Mouse (Mus musculus): ENCODE measurements around the gene Hoxa3. TPM values are rescaled to one million over a fixed set of nuclear protein-coding genes. Genes with fewer than 3 reads are reported as not detected.

The Hoxa3 gene
- polyA plus RNA-seq, 1 experiment from 2014 or later: 9.4 TPM

- Histone ChIP-seq H3K36me3 (no peaks in the 10 kb centered on the region), H3K9me3 (no peaks in the 10 kb centered on the region), H3K4me2 (no peak overlapping the region), H3K4me3 (no peak overlapping the region), H3K9ac (no peak overlapping the region), H3K27ac (no peak overlapping the region), H3K4me1 (no peaks in the 10 kb centered on the region), H3K27me3 (peaks cover 4% of the 10 kb centered on the region; the same call in 1 of the 2 replicates)
- ATAC-seq (ENCODE audit: borderline replicate concordance, extremely low read depth, low FRiP score, low TSS enrichment): no peak
- WGBS: 76% methylated on average over 5 of the region's 5 CpGs
Observed at GRCm38 (mm10) chr6:52139115-52139514, 74.0 kb downstream of the Hoxa3 start.

DNA sequence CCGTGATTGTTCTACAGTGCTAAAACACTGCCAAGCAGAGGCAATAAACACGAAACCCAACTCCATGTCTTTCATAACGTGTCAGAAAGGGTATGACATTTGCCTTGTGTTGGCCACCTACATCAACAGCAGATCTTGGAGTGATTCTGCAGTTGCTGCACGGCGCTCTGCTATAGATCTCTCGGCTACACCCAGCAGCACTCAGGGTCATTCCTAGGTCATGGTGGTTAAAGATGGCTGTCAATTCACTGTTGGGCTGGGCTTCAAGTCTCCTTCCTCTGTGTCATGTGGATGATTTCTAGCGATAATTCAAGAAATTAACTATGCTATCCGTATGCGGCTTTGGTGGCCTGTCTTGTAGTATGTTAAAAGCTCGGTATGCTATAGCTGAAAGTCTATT, 74.6 kb downstream of the Hoxa3 start:
- Histone ChIP-seq H3K9ac (no peak overlapping the region), H3K4me3 (no peak overlapping the region), H3K36me3 (no peaks in the 10 kb centered on the region), H3K9me3 (no peaks in the 10 kb centered on the region), H3K4me1 (no peaks in the 10 kb centered on the region), H3K27ac (no peak overlapping the region), H3K27me3 (peaks cover 2% of the 10 kb centered on the region; the same call in 1 of the 2 replicates), H3K4me2 (no peak overlapping the region)
- 52% methylated on average over 10 of the region's 10 CpGs for WGBS
- ATAC-seq (ENCODE audit: borderline replicate concordance, extremely low read depth, low FRiP score, low TSS enrichment): no peak

DNA sequence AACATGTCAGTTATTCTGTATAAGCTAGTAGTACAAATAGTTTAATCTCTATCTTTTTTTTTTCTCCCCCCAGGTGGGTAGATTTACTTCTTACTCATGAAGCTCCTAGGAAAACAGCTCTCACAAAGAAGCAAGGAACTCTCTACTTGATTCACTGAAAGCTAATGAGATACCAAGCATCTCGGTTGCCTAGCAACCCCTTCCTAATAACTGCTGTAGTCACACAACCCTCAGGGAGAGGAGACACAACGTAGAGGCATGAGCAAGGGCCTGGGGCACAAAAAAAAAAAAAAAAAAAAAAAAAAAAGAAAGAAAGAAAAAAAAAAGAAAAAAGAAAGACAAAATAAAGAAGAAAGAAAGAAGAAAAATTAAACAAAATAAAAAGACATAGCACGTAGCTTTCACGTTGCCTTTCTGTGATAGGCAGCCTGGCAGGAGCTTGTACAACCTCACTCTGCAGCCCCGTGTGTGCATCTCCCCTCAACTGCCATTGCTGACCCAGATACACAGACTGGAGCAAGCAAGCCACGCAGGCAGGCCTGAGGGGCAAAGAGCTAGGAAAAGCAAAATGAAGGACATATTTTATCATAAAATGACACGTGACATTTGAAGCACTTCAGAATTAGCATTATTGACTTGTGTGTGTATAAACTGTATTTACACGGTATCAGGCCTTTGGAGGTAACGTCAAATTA, 75.1 kb downstream of the Hoxa3 start:
- no peaks in the 10 kb centered on the region for H3K9me3 ChIP-seq
- H3K4me1 ChIP-seq: no peaks in the 10 kb centered on the region
- no peak for ATAC-seq (ENCODE audit: borderline replicate concordance, extremely low read depth, low FRiP score, low TSS enrichment)
- WGBS: 61% methylated on average over 9 of the region's 9 CpGs
- no peak overlapping the region for H3K4me3 ChIP-seq
- no peak overlapping the region for H3K4me2 ChIP-seq
- no peak overlapping the region for H3K9ac ChIP-seq
- no peaks in the 10 kb centered on the region for H3K36me3 ChIP-seq
- no peak overlapping the region for H3K27ac ChIP-seq
- no peaks in the 10 kb centered on the region for H3K27me3 ChIP-seq

DNA sequence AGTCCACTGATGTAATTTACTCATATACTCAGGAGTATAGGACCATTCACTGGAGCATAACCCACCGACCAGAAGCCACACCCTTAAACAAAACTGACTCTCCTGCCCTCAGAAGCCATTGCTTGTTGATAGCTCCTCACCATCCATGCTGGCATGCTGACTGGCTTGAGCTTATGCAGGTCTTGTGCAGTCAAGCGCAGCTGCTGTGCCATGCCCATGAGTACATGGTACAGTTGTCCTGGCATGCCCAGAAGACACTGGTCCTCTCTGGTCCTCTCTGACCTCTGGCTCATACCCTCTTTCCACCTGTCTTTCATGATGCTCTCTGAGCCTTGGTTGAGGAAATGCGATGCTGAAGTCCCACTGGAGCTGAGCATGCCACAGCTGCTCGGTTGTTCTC, 89.5 kb downstream of the Hoxa3 start:
- no peaks in the 10 kb centered on the region for H3K9me3 ChIP-seq
- peaks cover 15% of the 10 kb centered on the region; the same call in 1 of the 2 replicates for H3K27me3 ChIP-seq
- H3K4me3 ChIP-seq: no peak overlapping the region
- H3K4me1 ChIP-seq: 0 out of 2 replicates have a peak, but pooled peaks cover under 1% of the 10 kb centered on the region
- no peaks in the 10 kb centered on the region for H3K36me3 ChIP-seq
- H3K27ac ChIP-seq: no peak overlapping the region
- no peak overlapping the region for H3K9ac ChIP-seq
- no peak for ATAC-seq (ENCODE audit: borderline replicate concordance, extremely low read depth, low FRiP score, low TSS enrichment)
- no peak overlapping the region for H3K4me2 ChIP-seq
- WGBS: 73% methylated on average over 4 of the region's 4 CpGs

DNA sequence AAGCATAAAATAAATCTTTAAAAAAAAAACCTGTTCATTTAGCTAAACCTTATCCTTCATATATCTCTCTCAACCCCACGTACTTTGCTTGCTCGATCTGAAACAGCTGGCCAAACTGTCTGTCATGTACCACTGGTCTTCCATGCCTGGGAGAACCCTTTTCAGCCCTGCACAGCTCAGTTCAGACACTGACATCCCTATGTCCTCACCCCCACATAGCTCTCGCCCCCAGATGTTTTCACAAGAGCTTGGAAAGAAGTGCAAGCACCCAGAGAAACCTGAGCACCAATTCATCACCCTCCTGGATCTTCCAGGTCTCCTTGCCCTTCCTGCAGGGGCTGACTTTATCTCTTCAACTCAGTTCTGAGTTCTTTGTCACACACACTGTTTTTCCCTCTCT, 92.0 kb downstream of the Hoxa3 start:
- no peak for ATAC-seq (ENCODE audit: borderline replicate concordance, extremely low read depth, low FRiP score, low TSS enrichment)
- no peak overlapping the region for H3K4me3 ChIP-seq
- H3K9me3 ChIP-seq: no peaks in the 10 kb centered on the region
- H3K27me3 ChIP-seq: peaks cover 15% of the 10 kb centered on the region; the same call in 1 of the 2 replicates
- no peak overlapping the region for H3K4me2 ChIP-seq
- no peak overlapping the region for H3K27ac ChIP-seq
- 55% methylated on average over 3 of the region's 3 CpGs for WGBS
- no peaks in the 10 kb centered on the region for H3K36me3 ChIP-seq
- no peak overlapping the region for H3K9ac ChIP-seq
- 0 out of 2 replicates have a peak, but pooled peaks cover 2% of the 10 kb centered on the region for H3K4me1 ChIP-seq

MicroRNAs encoded within 50 kb of the gene (microRNA counts, 519-probe panel; counts per million panel counts)
- microRNA mmu-miR-196b: 1,298 counts per million, percentile 6 among the panel's probes with 10 or more counts

Small RNAs within 50 kb of the gene (microRNA-seq; reads per million reads assigned to microRNA genes)
- 98.6 reads per million, percentile 53 among the genes with 10 or more reads in this experiment for gene Mir196b

Other genes starting within 250 kb of the Hoxa3 start
- gene Skap2, start 200.8 kb downstream of the Hoxa3 start, polyA plus RNA-seq (2015; fragmentation: Nextera tagmentation; extraction: Ambion mirVana): 59.3 and 65.0 TPM in 2 replicates
- 1.3 and 1.4 TPM in 2 replicates for gene Hoxa1, start 55.0 kb downstream of the Hoxa3 start, polyA plus RNA-seq (2015; fragmentation: Nextera tagmentation; extraction: Ambion mirVana)
- gene Hoxa2, start 48.5 kb downstream of the Hoxa3 start, polyA plus RNA-seq (2015; fragmentation: Nextera tagmentation; extraction: Ambion mirVana): 11.4 and 13.0 TPM in 2 replicates
- 2.1 and 2.3 TPM in 2 replicates for gene 5730596B20Rik, start 35.8 kb downstream of the Hoxa3 start, polyA plus RNA-seq (2015; fragmentation: Nextera tagmentation; extraction: Ambion mirVana)
- gene Hoxa4, start 21.6 kb downstream of the Hoxa3 start, polyA plus RNA-seq (2015; fragmentation: Nextera tagmentation; extraction: Ambion mirVana): 4.1 and 4.2 TPM in 2 replicates
- gene Hoxa5, start 8.7 kb downstream of the Hoxa3 start, polyA plus RNA-seq (2015; fragmentation: Nextera tagmentation; extraction: Ambion mirVana): 48.2 and 48.7 TPM in 2 replicates
- gene Hoxa6, start 4.6 kb downstream of the Hoxa3 start, polyA plus RNA-seq (2015; fragmentation: Nextera tagmentation; extraction: Ambion mirVana): 2.9 and 3.1 TPM in 2 replicates
- gene Gm28308, start within 50 bp of the Hoxa3 start, polyA plus RNA-seq (2015; fragmentation: Nextera tagmentation; extraction: Ambion mirVana): not detected in 2 replicates
- gene Hoxa7, start 8.5 kb upstream of the Hoxa3 start, polyA plus RNA-seq (2015; fragmentation: Nextera tagmentation; extraction: Ambion mirVana): 4.9 and 5.5 TPM in 2 replicates
- 0.16 and 0.29 TPM in 2 replicates for gene Hoxa9, start 17.8 kb upstream of the Hoxa3 start, polyA plus RNA-seq (2015; fragmentation: Nextera tagmentation; extraction: Ambion mirVana)
- 0.17 TPM in 1 of 2 replicates, not detected in the other for gene Hoxa10, start 27.5 kb upstream of the Hoxa3 start, polyA plus RNA-seq (2015; fragmentation: Nextera tagmentation; extraction: Ambion mirVana)
- gene Hoxa11, start 32.5 kb upstream of the Hoxa3 start, polyA plus RNA-seq (2015; fragmentation: Nextera tagmentation; extraction: Ambion mirVana): not detected in 2 replicates
- gene Hoxa13, start 47.5 kb upstream of the Hoxa3 start, polyA plus RNA-seq (2015; fragmentation: Nextera tagmentation; extraction: Ambion mirVana): not detected in 2 replicates
- 0.06 and 0.10 TPM in 2 replicates for gene Evx1, start 100.2 kb upstream of the Hoxa3 start, polyA plus RNA-seq (2015; fragmentation: Nextera tagmentation; extraction: Ambion mirVana)